Mouse (Mus musculus): Measurements from ENCODE around the gene Lmnb2.

Lmnb2 gene

DNA sequence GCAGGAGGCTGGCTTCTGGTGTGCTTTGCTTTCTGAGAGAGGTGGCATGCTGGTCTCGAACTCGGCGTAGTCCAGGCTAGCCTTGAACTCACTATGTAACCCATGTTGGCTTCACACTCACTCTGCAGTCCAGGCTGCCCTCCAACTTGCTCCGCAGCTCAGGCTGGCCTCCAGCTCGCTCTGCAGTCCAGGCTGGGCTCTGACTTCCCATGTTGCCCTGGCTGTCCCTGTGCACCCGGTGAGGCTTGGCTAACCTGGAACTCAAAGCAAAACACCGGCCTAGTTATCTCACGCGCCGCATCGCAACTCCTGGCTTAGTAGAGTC is 62.3 kb downstream of the Lmnb2 start:
- no peak for DNase-seq (ENCODE audit: low spot score)

DNA sequence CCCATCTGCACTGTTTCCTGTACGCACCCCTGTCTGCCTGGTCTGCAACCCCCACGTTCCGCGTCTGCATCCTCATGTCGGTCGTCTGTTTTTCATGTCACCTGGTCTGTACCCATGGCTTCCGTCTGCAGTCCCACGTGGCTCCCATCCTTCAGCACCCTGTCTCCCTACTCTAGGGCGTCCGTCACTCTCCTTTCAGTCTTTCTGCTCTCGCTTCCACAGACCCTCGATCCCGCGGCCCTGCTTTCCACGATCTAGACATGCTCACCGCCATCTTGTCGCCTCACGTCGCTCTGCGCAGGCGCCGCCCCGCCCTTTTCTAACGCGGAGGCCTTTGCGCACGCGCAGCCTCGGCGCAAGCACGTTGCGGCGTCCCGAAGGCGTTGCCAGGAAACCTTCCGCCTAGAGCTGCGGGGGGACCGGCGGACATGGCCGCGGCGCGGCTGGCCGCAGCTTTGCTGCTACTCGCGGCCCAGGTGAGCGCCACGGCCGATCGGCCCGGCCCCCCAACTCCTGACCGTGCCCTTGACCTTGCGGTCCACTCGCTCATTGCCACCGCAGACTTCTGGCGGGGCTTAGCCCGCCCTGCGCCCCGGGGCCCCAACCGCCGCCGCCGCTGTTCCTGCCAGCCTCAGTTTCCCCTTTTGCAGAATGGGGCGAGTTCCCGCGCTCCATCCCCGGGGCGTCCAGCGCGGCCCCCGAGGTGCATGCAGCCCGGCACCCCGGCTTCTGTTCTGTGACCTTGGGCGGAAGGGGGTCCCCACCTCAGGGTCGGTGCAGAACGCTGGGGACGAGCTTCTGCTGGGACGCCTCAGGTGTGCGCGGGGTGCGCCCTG is 62.9 kb downstream of the Lmnb2 start, which contains the start of the genes Lsm7 and Sppl2b:
TSS of gene Lsm7 (minus strand) at position 297 of the 836 bp plus-strand sequence.
TSS of gene Sppl2b (plus strand) at position 363 of the 836 bp plus-strand sequence.
- DNase-seq (ENCODE audit: low spot score): peak; percentile 94

All from adipocyte (in vitro differentiated cells).